ENCODE assay signal across 8 mouse cellular contexts in genomic region chr6:87981547-87982256, GRCm38 (mm10). TPM values are rescaled to one million over a fixed set of nuclear protein-coding genes. Genes with fewer than 3 reads are reported as not detected.
DNase-seq lines count a peak whose midpoint lies in the region; ATAC-seq lines count a peak whose summit lies in the region.

H1fx (minus strand) TSS chr6:87981637.

- under 1% methylated on average over 43 of the region's 55 CpGs for WGBS in hindbrain, embryonic 12.5 days

- intact Hi-C loops in left cerebral cortex, postnatal 10 days (cut with DNase I): loop anchor here (5.0 kb wide), 1 partner anchor 69 kb away; the partner anchor contains the start of gene Hmces

- no peaks in the 10 kb centered on the region for H3K27me3 ChIP-seq in hindbrain, embryonic 12.5 days

- peak within 1 kb of the TSS; percentile 97 for H3K9ac ChIP-seq in hindbrain, embryonic 12.5 days

- peak within 1 kb of the TSS; percentile 80 for H3K4me2 ChIP-seq in hindbrain, embryonic 12.5 days (replicated peaks)

- peak; percentile 91 for DNase-seq in ZHBTc4 (ENCODE audit: low read depth, low spot score)
- peak; percentile 95 for DNase-seq in cerebellum, postnatal 10 days
- DNase-seq in frontal cortex, postnatal 25 days (ENCODE audit: low spot score in 2 of 2): peak; percentile 57 to 63
- peak; percentile 56 to 90 for DNase-seq in left cerebral cortex, postnatal 10 days (ENCODE audit: extremely low spot score in 1 of 2, low spot score in 2 of 2)
- DNase-seq in lung, postnatal 4 days: peak; percentile 83 to 86
- DNase-seq in right cerebral cortex, adult 2 months (ENCODE audit: low spot score in 2 of 2): peak; percentile 72 to 73
- no peak for DNase-seq in adipocyte (ENCODE audit: low spot score)

- peak; percentile 85 for ATAC-seq in hindbrain, embryonic 12.5 days (ENCODE audit: low FRiP score)

- H3K36me3 ChIP-seq in hindbrain, embryonic 12.5 days: peaks cover 22% of the 10 kb centered on the region

- peaks cover 20% of the 10 kb centered on the region for H3K4me1 ChIP-seq in hindbrain, embryonic 12.5 days

- peak within 1 kb of the TSS; percentile 95 for H3K27ac ChIP-seq in hindbrain, embryonic 12.5 days

- H3K9me3 ChIP-seq in hindbrain, embryonic 12.5 days (replicated peaks): no peaks in the 10 kb centered on the region

- H3K4me3 ChIP-seq in hindbrain, embryonic 12.5 days: peak within 1 kb of the TSS; percentile 99

RNA-seq across cellular contexts. Expression of gene H1fx, which starts in this region (rescaled TPM):
- 108 and 109 TPM in 2 replicates for polyA plus RNA-seq in hindbrain, embryonic 12.5 days (2016; fragmentation: Nextera tagmentation; extraction: Ambion mirVana)
- total RNA-seq in left cerebral cortex, postnatal 10 days (2021): 10 to 100 TPM; 70.6 to 73.5 TPM
